Mouse (Mus musculus) MEL (cell line): ENCODE data around the gene Daam2. TPM values are rescaled to one million over a fixed set of nuclear protein-coding genes. Genes with fewer than 3 reads are reported as not detected.

Experiments used
- DNase-seq: peaks from one replicate; pipeline ENCODE4 v3.0.0; 2011; ENCODE audit warnings: low read depth, low spot score
- H3K27ac ChIP-seq: 2 replicates; pipeline ENCODE4 v1.5.1; 2012; ENCODE audit warnings: low read depth, mild to moderate bottlenecking, control low read depth, low read length, moderate library complexity; ENCODE audit not compliant: control insufficient read depth
- H3K27me3 ChIP-seq, 2 experiments: fragments of 150-350 bp in 1 of 2; sonication (generic) in 1 of 2; 2 replicates each; pipeline ENCODE4 v1.6.1; 2012; ENCODE audit warnings: low read length in 2 of 2, mild to moderate bottlenecking in 2 of 2, improper control_type of control experiment in 1 of 2, moderate library complexity in 1 of 2; ENCODE audit not compliant: insufficient read depth in 2 of 2, control insufficient read depth in 1 of 2
- H3K36me3 ChIP-seq, 2 experiments: 2 replicates each; pipeline ENCODE4 v1.6.1; 2012 to 2014; ENCODE audit warnings: low read length in 2 of 2, improper control_type of control experiment in 1 of 2, inconsistent platforms in 1 of 2, mild to moderate bottlenecking in 1 of 2; ENCODE audit not compliant: insufficient read depth in 2 of 2, control insufficient read depth in 1 of 2
- H3K4me1 ChIP-seq, 2 experiments: fragments of 150-350 bp in 1 of 2; sonication (generic) in 1 of 2; 2 replicates each; pipeline ENCODE4 v1.6.1; 2012; ENCODE audit warnings: low read length in 2 of 2, improper control_type of control experiment in 1 of 2, mild to moderate bottlenecking in 1 of 2; ENCODE audit not compliant: insufficient read depth in 2 of 2, control insufficient read depth in 1 of 2
- H3K4me3 ChIP-seq, 2 experiments: fragments of 150-350 bp in 1 of 2; sonication (generic) in 1 of 2; 2 replicates each; pipeline ENCODE4 v1.5.1; 2012; ENCODE audit warnings: low read depth in 2 of 2, low read length in 2 of 2, mild to moderate bottlenecking in 2 of 2, moderate library complexity in 2 of 2, control low read depth in 1 of 2, improper control_type of control experiment in 1 of 2; ENCODE audit not compliant: control insufficient read depth in 1 of 2, insufficient read depth in 1 of 2
- H3K79me2 ChIP-seq: 2 replicates; pipeline ENCODE4 v1.6.1; 2012; ENCODE audit warnings: mild to moderate bottlenecking, low read length, moderate library complexity; ENCODE audit not compliant: control insufficient read depth, poor library complexity, insufficient read depth
- H3K9ac ChIP-seq: 2 replicates; pipeline ENCODE4 v1.6.1; 2012; ENCODE audit warnings: low read depth, mild to moderate bottlenecking, control low read depth, low read length, moderate library complexity; ENCODE audit not compliant: control insufficient read depth, poor library complexity, severe bottlenecking
- H3K9me3 ChIP-seq: fragments of 150-350 bp; sonication (generic); replicated peaks from 2 replicates; pipeline ENCODE4 v1.6.1; 2012; ENCODE audit warnings: mild to moderate bottlenecking, low read length, improper control_type of control experiment, moderate library complexity; ENCODE audit not compliant: insufficient read depth
- BHLHE40 ChIP-seq: IDR thresholded peaks from 2 replicates; pipeline ENCODE4 v1.6.1; 2012; ENCODE audit warnings: low read depth, mild to moderate bottlenecking, inconsistent platforms, low read length, improper control_type of control experiment, borderline replicate concordance
- CHD1 ChIP-seq: IDR thresholded peaks from 2 replicates; pipeline ENCODE4 v1.6.1; 2012; ENCODE audit warnings: low read depth, mild to moderate bottlenecking, inconsistent platforms, low read length, improper control_type of control experiment
- CHD2 ChIP-seq: IDR thresholded peaks from 2 replicates; pipeline ENCODE4 v1.6.1; 2011; ENCODE audit warnings: low read length, improper control_type of control experiment
- CTCF ChIP-seq, 3 experiments: IDR thresholded peaks in 2 of 3; conservative IDR thresholded peaks in 1 of 3; 2 replicates each; pipeline ENCODE4 v1.5.1; 2011 to 2012; ENCODE audit warnings: low read length in 3 of 3, low read depth in 2 of 3, mild to moderate bottlenecking in 2 of 3, improper control_type of control experiment in 1 of 3, inconsistent platforms in 1 of 3, mixed read lengths in 1 of 3, moderate library complexity in 1 of 3; ENCODE audit not compliant: control insufficient read depth in 1 of 3, insufficient read depth in 1 of 3, poor library complexity in 1 of 3, severe bottlenecking in 1 of 3
- E2F4 ChIP-seq: IDR thresholded peaks from 2 replicates; pipeline ENCODE4 v1.6.1; 2011; ENCODE audit warnings: low read depth, low read length, improper control_type of control experiment, borderline replicate concordance
- ELF1 ChIP-seq: IDR thresholded peaks from 2 replicates; pipeline ENCODE4 v1.6.1; 2014; ENCODE audit warnings: low read depth, mild to moderate bottlenecking, inconsistent platforms, low read length, improper control_type of control experiment, moderate library complexity
- EP300 ChIP-seq, 2 experiments: IDR thresholded peaks; 2 replicates each; pipeline ENCODE4 v1.6.1; 2011; ENCODE audit warnings: improper control_type of control experiment in 2 of 2, low read length in 2 of 2, low read depth in 1 of 2, mild to moderate bottlenecking in 1 of 2
- ETS1 ChIP-seq: IDR thresholded peaks from 2 replicates; pipeline ENCODE4 v1.6.1; 2012; ENCODE audit warnings: low read depth, mild to moderate bottlenecking, inconsistent platforms, low read length, improper control_type of control experiment, moderate library complexity
- GABPA ChIP-seq: IDR thresholded peaks from 2 replicates; pipeline ENCODE4 v1.6.1; 2012; ENCODE audit warnings: low read depth, mild to moderate bottlenecking, inconsistent platforms, low read length, improper control_type of control experiment, moderate library complexity
- HCFC1 ChIP-seq: IDR thresholded peaks from 2 replicates; pipeline ENCODE4 v1.6.1; 2012; ENCODE audit warnings: low read depth, mild to moderate bottlenecking, inconsistent platforms, low read length, improper control_type of control experiment, moderate library complexity
- JUND ChIP-seq: IDR thresholded peaks from 2 replicates; pipeline ENCODE4 v1.6.1; 2011; ENCODE audit warnings: low read depth, mild to moderate bottlenecking, improper control_type of control experiment, low read length
- MAZ ChIP-seq: IDR thresholded peaks from 2 replicates; pipeline ENCODE4 v1.6.1; 2012; ENCODE audit warnings: low read depth, mild to moderate bottlenecking, inconsistent platforms, low read length, improper control_type of control experiment
- MXI1 ChIP-seq: IDR thresholded peaks from 2 replicates; pipeline ENCODE4 v1.6.1; 2011; ENCODE audit warnings: mild to moderate bottlenecking, low read depth, low read length, improper control_type of control experiment
- MYB ChIP-seq: IDR thresholded peaks from 2 replicates; pipeline ENCODE4 v1.6.1; 2011; ENCODE audit warnings: mild to moderate bottlenecking, low read depth, low read length, improper control_type of control experiment
- MYC ChIP-seq: IDR thresholded peaks from 2 replicates; pipeline ENCODE4 v1.6.1; 2011; ENCODE audit warnings: low read depth, mild to moderate bottlenecking, low read length, improper control_type of control experiment, moderate library complexity
- NELFE ChIP-seq: IDR thresholded peaks from 2 replicates; pipeline ENCODE4 v1.6.1; 2011; ENCODE audit warnings: low read depth, low read length, improper control_type of control experiment
- POLR2A ChIP-seq, 2 experiments: IDR thresholded peaks; 2 replicates each; pipeline ENCODE4 v1.6.1; 2011 to 2012; ENCODE audit warnings: low read length in 2 of 2, mild to moderate bottlenecking in 2 of 2, control low read depth in 1 of 2, improper control_type of control experiment in 1 of 2, low read depth in 1 of 2, moderate library complexity in 1 of 2; ENCODE audit not compliant: control insufficient read depth in 1 of 2, insufficient read depth in 1 of 2, poor library complexity in 1 of 2
- RAD21 ChIP-seq: IDR thresholded peaks from 2 replicates; pipeline ENCODE4 v1.6.1; 2011; ENCODE audit warnings: mild to moderate bottlenecking, low read depth, low read length, improper control_type of control experiment
- RCOR1 ChIP-seq: IDR thresholded peaks from 2 replicates; pipeline ENCODE4 v1.6.1; 2012; ENCODE audit warnings: low read depth, mild to moderate bottlenecking, inconsistent platforms, low read length, improper control_type of control experiment
- TAL1 ChIP-seq: IDR thresholded peaks from 2 replicates; pipeline ENCODE4 v1.6.1; 2012; ENCODE audit warnings: mild to moderate bottlenecking, inconsistent platforms, low read length, moderate library complexity, mixed read lengths
- UBTF ChIP-seq: IDR thresholded peaks from 2 replicates; pipeline ENCODE4 v1.6.1; 2012; ENCODE audit warnings: low read depth, mild to moderate bottlenecking, inconsistent platforms, low read length, improper control_type of control experiment, moderate library complexity, borderline replicate concordance; ENCODE audit not compliant: insufficient read depth
- USF2 ChIP-seq, 2 experiments: IDR thresholded peaks; 2 replicates each; pipeline ENCODE4 v1.6.1; 2011 to 2012; ENCODE audit warnings: improper control_type of control experiment in 2 of 2, low read length in 2 of 2, borderline replicate concordance in 1 of 2, inconsistent platforms in 1 of 2, low read depth in 1 of 2, mild to moderate bottlenecking in 1 of 2; ENCODE audit not compliant: insufficient read depth in 1 of 2
- ZKSCAN1 ChIP-seq: IDR thresholded peaks from 2 replicates; pipeline ENCODE4 v1.6.1; 2012; ENCODE audit warnings: low read depth, mild to moderate bottlenecking, inconsistent platforms, low read length, improper control_type of control experiment, moderate library complexity
- ZMIZ1 ChIP-seq: IDR thresholded peaks from 2 replicates; pipeline ENCODE4 v1.6.1; 2012; ENCODE audit warnings: low read depth, mild to moderate bottlenecking, inconsistent platforms, low read length, improper control_type of control experiment, moderate library complexity
- polyA plus RNA-seq, 2 experiments: library from polyadenylated mRNA; stranded (reverse) in 1 of 2; unstranded in 1 of 2; fragments of >175 nt in 1 of 2; fragments of >200 nt in 1 of 2; gene quantifications; 2 replicates each; pipeline versions ENCODE4 v1.2.1 to v1.2.4; 2012; ENCODE audit warnings: low replicate concordance in 2 of 2, low read depth in 1 of 2; ENCODE audit not compliant: insufficient read length in 2 of 2, insufficient read depth in 1 of 2, missing spikeins in 1 of 2
- total RNA-seq: library from RNA; depleted of rRNA; stranded (reverse); fragments of 300-350 nt; gene quantifications from 2 replicates; pipeline ENCODE4 v1.2.3, GENCODE M21; 2012

Daam2 gene
- total and polyA plus RNA-seq, 3 experiments, result 0.04 to 0.28 TPM; not detected in 1

GRCm38 (mm10) chr17:49475174-49475573 lies 89.0 kb downstream of the Daam2 start:
- DNase-seq, result no peak
- TF ChIP-seq TAL1 (no peak), USF2 (IDR thresholded peaks at IDR 0.05; ENCODE audit: borderline replicate concordance in 1 of 2, insufficient read depth in 1 of 2, low read depth in 1 of 2, low read length in 2 of 2) (no peak)
- Histone ChIP-seq H3K4me3 (no peak overlapping the region), H3K79me2 (no peaks in the 10 kb centered on the region), H3K36me3 (no peaks in the 10 kb centered on the region), H3K9ac (no peak overlapping the region), H3K9me3 (no peaks in the 10 kb centered on the region), H3K27me3 (no peaks in the 10 kb centered on the region), H3K27ac (no peak overlapping the region), H3K4me1 (no peaks in the 10 kb centered on the region)

DNA sequence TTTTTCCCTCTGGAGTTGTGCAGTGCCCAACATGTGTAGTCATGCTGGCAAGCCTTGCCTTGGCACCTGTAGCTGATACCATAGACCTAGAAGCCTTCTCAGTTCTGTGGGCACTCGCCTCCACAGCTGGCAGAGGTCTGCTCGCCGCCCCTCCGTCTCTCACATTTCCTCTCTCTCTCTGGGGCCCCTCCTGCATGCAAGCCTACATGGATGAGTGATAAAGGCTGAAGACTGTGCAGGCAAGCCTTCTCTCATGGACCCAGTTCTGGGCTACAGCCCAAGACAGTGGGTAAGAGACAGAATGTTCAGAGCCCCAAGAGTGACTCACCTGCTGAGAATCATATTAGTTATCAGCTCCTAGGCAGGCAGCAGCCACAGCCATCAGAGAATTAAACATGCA lies 90.1 kb downstream of the Daam2 start:
- Histone ChIP-seq H3K36me3 (no peaks in the 10 kb centered on the region), H3K4me1 (no peaks in the 10 kb centered on the region), H3K27ac (no peak overlapping the region), H3K79me2 (no peaks in the 10 kb centered on the region), H3K9me3 (no peaks in the 10 kb centered on the region), H3K9ac (no peak overlapping the region), H3K4me3 (no peak overlapping the region), H3K27me3 (no peaks in the 10 kb centered on the region)
- no peak for TF ChIP-seq MAZ
- no peak for TF ChIP-seq BHLHE40
- TF ChIP-seq EP300 (IDR thresholded peaks at IDR 0.05; ENCODE audit: low read depth in 1 of 2, low read length in 2 of 2), result no peak
- TF ChIP-seq GABPA, result no peak
- no peak for TF ChIP-seq RCOR1
- TF ChIP-seq CTCF (IDR thresholded peaks at IDR 0.05 in 2 of 3, conservative IDR thresholded peaks at IDR 0.05 in 1 of 3; ENCODE audit: control insufficient read depth in 1 of 3, insufficient read depth in 1 of 3, low read depth in 2 of 3, low read length in 3 of 3, poor library complexity in 1 of 3, severe bottlenecking in 1 of 3), result no peak
- TF ChIP-seq ZKSCAN1, result no peak
- no peak for TF ChIP-seq ELF1
- no peak for DNase-seq

DNA sequence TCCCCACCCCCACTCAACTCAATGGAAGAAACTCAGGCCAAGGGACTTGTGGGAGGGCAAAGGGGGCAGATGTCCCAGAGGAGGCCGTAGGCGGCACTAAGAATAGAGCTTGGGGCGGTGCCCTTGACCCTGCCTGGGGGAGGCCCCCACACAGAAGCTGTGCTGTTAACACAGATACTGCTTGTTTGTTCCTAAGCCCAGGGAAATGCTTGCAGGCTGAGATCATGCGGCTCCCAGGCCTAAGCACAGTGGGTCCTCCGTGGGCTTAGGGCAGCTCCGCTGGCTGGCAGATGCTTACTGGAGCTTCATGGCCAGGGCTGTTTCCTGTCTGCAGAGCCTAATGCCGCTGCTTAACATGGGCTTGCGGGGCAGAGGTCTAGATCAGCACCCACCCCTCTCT lies 91.5 kb downstream of the Daam2 start:
- Histone ChIP-seq H3K27me3 (no peaks in the 10 kb centered on the region), H3K9me3 (no peaks in the 10 kb centered on the region), H3K4me3 (no peak overlapping the region), H3K9ac (no peak overlapping the region), H3K4me1 (no peaks in the 10 kb centered on the region), H3K27ac (no peak overlapping the region), H3K36me3 (no peaks in the 10 kb centered on the region), H3K79me2 (no peaks in the 10 kb centered on the region)
- DNase-seq, result no peak
- no peak for TF ChIP-seq CHD2
- TF ChIP-seq NELFE, result no peak
- no peak for TF ChIP-seq ZKSCAN1
- TF ChIP-seq E2F4, result no peak
- TF ChIP-seq ETS1, result no peak
- no peak for TF ChIP-seq POLR2A (IDR thresholded peaks at IDR 0.05; ENCODE audit: control insufficient read depth in 1 of 2, insufficient read depth in 1 of 2, low read depth in 1 of 2, low read length in 2 of 2, poor library complexity in 1 of 2)
- no peak for TF ChIP-seq MYB
- TF ChIP-seq HCFC1, result no peak
- no peak for TF ChIP-seq UBTF
- no peak for TF ChIP-seq GABPA
- TF ChIP-seq ZMIZ1, result no peak
- no peak for TF ChIP-seq MXI1
- no peak for TF ChIP-seq JUND
- no peak for TF ChIP-seq RAD21
- no peak for TF ChIP-seq CHD1
- TF ChIP-seq MYC, result no peak
- no peak for TF ChIP-seq TAL1
- TF ChIP-seq, all 39 proteins: peak for 0
